Mouse (Mus musculus) cerebellum, adult 2 months (tissue): ENCODE results near the gene Fastkd1. TPM values are rescaled to one million over a fixed set of nuclear protein-coding genes. Genes with fewer than 3 reads are reported as not detected.
"Not testable (repeated sequence)": the region's sequence is repeated elsewhere in the genome, so short reads cannot be mapped to it uniquely, and the experiment has no call there.

Experiments used
- DNase-seq, 2 experiments: peaks; one replicate each; pipeline ENCODE4 v3.0.0; 2021
- H3K27ac ChIP-seq: fragments of 200-500 bp; 2 replicates; pipeline ENCODE4 v1.5.1; 2012; ENCODE audit warnings: low read length, control low read depth, inconsistent platforms; ENCODE audit not compliant: insufficient read depth
- H3K27me3 ChIP-seq: fragments of 200-500 bp; 2 replicates; pipeline ENCODE4 v1.6.1; 2012; ENCODE audit warnings: inconsistent platforms, mild to moderate bottlenecking, low read length, moderate library complexity; ENCODE audit not compliant: control insufficient read depth, insufficient read depth
- H3K4me1 ChIP-seq: fragments of 200-500 bp; 2 replicates; pipeline ENCODE4 v1.6.1; 2011; ENCODE audit warnings: low read length; ENCODE audit not compliant: control insufficient read depth, insufficient read depth
- H3K4me3 ChIP-seq: fragments of 200-500 bp; replicated peaks from 2 replicates; pipeline ENCODE3; 2011; ENCODE audit warnings: mild to moderate bottlenecking, low read depth, low read length, control low read depth; ENCODE audit not compliant: insufficient read depth
- CTCF ChIP-seq: fragments of 200-500 bp; IDR thresholded peaks from 2 replicates; pipeline ENCODE4 v1.5.1; 2011; ENCODE audit warnings: low read depth, mild to moderate bottlenecking, control low read depth, low read length, moderate library complexity, borderline replicate concordance; ENCODE audit not compliant: insufficient read depth
- POLR2A ChIP-seq: fragments of 200-500 bp; IDR thresholded peaks from 2 replicates; pipeline ENCODE4 v1.6.1; 2011; ENCODE audit warnings: low read length, control low read depth, borderline replicate concordance; ENCODE audit not compliant: insufficient read depth
- WGBS: fragments of 180-500 bp; shearing (Covaris S2); methylation state at CpG from one replicate; pipeline ENCODE4 v1.1.7; 2018; 5-methylcytosine and 5-hydroxymethylcytosine counted together
- polyA plus RNA-seq: library from polyadenylated mRNA; depleted of rRNA; stranded (reverse); fragments of >200 nt; gene quantifications from 2 replicates; pipeline ENCODE4 v1.2.3, GENCODE M21; 2012

Fastkd1 gene
- polyA plus RNA-seq, 1 experiment, result 16.6 TPM

GRCm38 (mm10) chr2:69683036-69683805 lies 30.1 kb downstream of the Fastkd1 start:
- Histone ChIP-seq H3K4me1 (no peaks in the 10 kb centered on the region), H3K27me3 (no peaks in the 10 kb centered on the region; the same call in 1 of the 2 replicates), H3K27ac (no peak overlapping the region), H3K4me3 (no peak overlapping the region)
- 23% methylated on average over 13 of the region's 13 CpGs for WGBS
- TF ChIP-seq POLR2A, result no peak
- TF ChIP-seq CTCF, result no peak
- DNase-seq, result no peak

GRCm38 (mm10) chr2:69681931-69682330 lies 31.4 kb downstream of the Fastkd1 start:
- 82% methylated on average over 4 of the region's 4 CpGs for WGBS
- Histone ChIP-seq H3K4me3 (no peak overlapping the region), H3K27ac (no peak overlapping the region), H3K4me1 (no peaks in the 10 kb centered on the region), H3K27me3 (no peaks in the 10 kb centered on the region; the same call in 1 of the 2 replicates)
- no peak for DNase-seq
- TF ChIP-seq CTCF (no peak), POLR2A (no peak)

- Histone ChIP-seq H3K27me3 (no peaks in the 10 kb centered on the region; the same call in 1 of the 2 replicates), H3K4me1 (no peaks in the 10 kb centered on the region), H3K27ac (no peak overlapping the region), H3K4me3 (no peak overlapping the region)
- no peak for DNase-seq
- WGBS, result 66% methylated on average over 6 of the region's 6 CpGs
- TF ChIP-seq POLR2A, result no peak
- no peak for TF ChIP-seq CTCF
Observed at GRCm38 (mm10) chr2:69679990-69680389, 33.3 kb downstream of the Fastkd1 start.

GRCm38 (mm10) chr2:69677215-69677614 lies 36.1 kb downstream of the Fastkd1 start:
- DNase-seq, H3K4me3 ChIP-seq, H3K27me3 ChIP-seq, H3K27ac ChIP-seq, H3K4me1 ChIP-seq: not testable (repeated sequence)
- 89% methylated on average over 2 of the region's 2 CpGs for WGBS

- no peak for DNase-seq
- no peaks in the 10 kb centered on the region; the same call in 1 of the 2 replicates for H3K27me3 ChIP-seq
- TF ChIP-seq CTCF, result no peak
- no peak for TF ChIP-seq POLR2A
- 64% methylated on average over 2 of the region's 2 CpGs for WGBS
- no peaks in the 10 kb centered on the region for H3K4me1 ChIP-seq
- H3K27ac ChIP-seq, result no peak overlapping the region
- no peak overlapping the region for H3K4me3 ChIP-seq
Observed at GRCm38 (mm10) chr2:69676713-69677112, 36.6 kb downstream of the Fastkd1 start.

- no peak overlapping the region for H3K4me3 ChIP-seq
- no peaks in the 10 kb centered on the region; the same call in 1 of the 2 replicates for H3K27me3 ChIP-seq
- no peak overlapping the region for H3K27ac ChIP-seq
- no peak for TF ChIP-seq CTCF
- no peak for TF ChIP-seq POLR2A
- DNase-seq, result no peak
- 62% methylated on average over 9 of the region's 9 CpGs for WGBS
- H3K4me1 ChIP-seq, result no peaks in the 10 kb centered on the region
Observed at GRCm38 (mm10) chr2:69675266-69675665, 38.0 kb downstream of the Fastkd1 start.

- 44% methylated on average over 5 of the region's 5 CpGs for WGBS
- H3K27me3 ChIP-seq, result no peaks in the 10 kb centered on the region
- no peak for TF ChIP-seq POLR2A
- no peak for TF ChIP-seq CTCF
- H3K4me1 ChIP-seq, result no peaks in the 10 kb centered on the region
- H3K27ac ChIP-seq, result no peak overlapping the region
- no peak for DNase-seq
- H3K4me3 ChIP-seq, result no peak overlapping the region
Observed at GRCm38 (mm10) chr2:69673723-69674122, 39.6 kb downstream of the Fastkd1 start.

GRCm38 (mm10) chr2:69669853-69670252 lies 43.5 kb downstream of the Fastkd1 start, which contains the start of gene Klhl41:
Gene Klhl41, plus strand, starts transcription at chr2:69670120.
- no peaks in the 10 kb centered on the region for H3K27me3 ChIP-seq
- 85% methylated on average over 9 of the region's 9 CpGs for WGBS
- H3K4me1 ChIP-seq, result no peaks in the 10 kb centered on the region
- TF ChIP-seq CTCF, result no peak
- TF ChIP-seq POLR2A, result no peak
- H3K4me3 ChIP-seq, result no peak within 1 kb of the TSS
- DNase-seq, result no peak
- no peak within 1 kb of the TSS for H3K27ac ChIP-seq
